Mouse (Mus musculus) C2C12 (cell line): ENCODE measurements around the gene Dram1.

ENCODE experiments used
- CEBPB ChIP-seq: IDR thresholded peaks from one replicate; pipeline ENCODE4 v1.6.1; 2011; ENCODE audit warnings: low read depth, mild to moderate bottlenecking, control low read depth, moderate library complexity
- CTCF ChIP-seq: IDR thresholded peaks from one replicate; pipeline ENCODE4 v1.5.1; 2011; ENCODE audit not compliant: control insufficient read depth, insufficient read depth, insufficient read length
- FOSL1 ChIP-seq: IDR thresholded peaks from one replicate; pipeline ENCODE4 v1.8.0; 2011; ENCODE audit warnings: mild to moderate bottlenecking, low read length; ENCODE audit not compliant: poor library complexity, insufficient read depth, severe bottlenecking
- MAX ChIP-seq: IDR thresholded peaks from one replicate; pipeline ENCODE4 v1.6.1; 2011; ENCODE audit warnings: mild to moderate bottlenecking, control low read depth
- MYOD1 ChIP-seq: IDR thresholded peaks from one replicate; pipeline ENCODE4 v1.6.1; 2011; ENCODE audit warnings: low read depth; ENCODE audit not compliant: control insufficient read depth, insufficient read length
- MYOG ChIP-seq: IDR thresholded peaks from one replicate; pipeline ENCODE4 v1.6.1; 2011; ENCODE audit not compliant: control insufficient read depth, insufficient read length; ENCODE audit errors: extremely low read depth
- USF1 ChIP-seq: IDR thresholded peaks from one replicate; pipeline ENCODE4 v1.6.1; 2011; ENCODE audit warnings: low read depth, mild to moderate bottlenecking, control low read depth, moderate library complexity

DNA sequence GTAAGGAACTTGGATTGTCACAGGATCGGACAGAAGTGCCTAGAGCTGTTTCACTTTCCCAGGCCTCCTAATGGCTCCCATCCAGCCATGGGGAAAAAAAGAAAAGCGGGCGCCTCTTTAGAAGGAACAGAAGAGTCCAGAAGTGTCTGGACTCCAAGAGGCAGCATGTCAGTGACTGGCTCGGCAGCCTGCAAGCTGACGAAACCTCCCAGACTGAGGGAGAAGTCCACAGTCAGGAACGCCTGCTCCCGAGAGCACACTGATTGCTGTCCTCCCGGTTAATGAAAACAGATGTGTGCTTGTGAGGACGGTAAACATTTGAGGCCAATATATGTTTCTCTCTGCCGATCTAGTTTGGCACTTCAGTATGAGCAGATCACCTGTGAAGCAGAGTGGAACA, 81.9 kb downstream of the Dram1 start:
- TF ChIP-seq CTCF (no peak), USF1 (no peak), MAX (no peak), MYOD1 (no peak), MYOG (no peak), CEBPB (no peak), FOSL1 (no peak)
